Mouse (Mus musculus) midbrain, embryonic 10.5 days (tissue): ENCODE results near the gene Uqcc2. TPM values are rescaled to one million over a fixed set of nuclear protein-coding genes. Genes with fewer than 3 reads are reported as not detected.

Experiments used
- DNase-seq: peaks from one replicate; pipeline ENCODE4 v3.0.0-alpha.2; 2017; ENCODE audit warnings: low spot score
- H3K27ac ChIP-seq: fragments of 300-500 bp; sonication (generic); replicated peaks from 2 replicates; pipeline ENCODE4 v1.5.1; 2016; ENCODE audit warnings: mild to moderate bottlenecking
- H3K27me3 ChIP-seq: fragments of 300-500 bp; sonication (generic); 2 replicates; pipeline ENCODE4 v1.6.1; 2016; ENCODE audit warnings: low read depth, mild to moderate bottlenecking; ENCODE audit not compliant: poor library complexity, severe bottlenecking
- H3K36me3 ChIP-seq: fragments of 300-500 bp; sonication (generic); 2 replicates; pipeline ENCODE4 v1.6.1; 2016; ENCODE audit warnings: mild to moderate bottlenecking, moderate library complexity
- H3K4me1 ChIP-seq: fragments of 300-500 bp; sonication (generic); 2 replicates; pipeline ENCODE4 v1.6.1; 2016
- H3K4me3 ChIP-seq: fragments of 300-500 bp; sonication (generic); 2 replicates; pipeline ENCODE4 v1.5.1; 2016; ENCODE audit warnings: mild to moderate bottlenecking, moderate library complexity
- H3K9me3 ChIP-seq: fragments of 300-500 bp; sonication (generic); replicated peaks from 2 replicates; pipeline ENCODE4 v1.6.1; 2016; ENCODE audit warnings: mild to moderate bottlenecking
- WGBS: fragments of 180-500 bp; shearing (Covaris S2); methylation state at CpG from one replicate; pipeline ENCODE4 v1.1.7; 2016; 5-methylcytosine and 5-hydroxymethylcytosine counted together
- polyA plus RNA-seq: library from polyadenylated mRNA; unstranded; fragments of >200 nt; fragmentation: Nextera tagmentation; extraction: Ambion mirVana; gene quantifications from 2 replicates; pipeline ENCODE4 v1.2.1, GENCODE M21; 2016

Uqcc2 gene
- polyA plus RNA-seq, 1 experiment from 2014 or later, result 411 TPM

DNA sequence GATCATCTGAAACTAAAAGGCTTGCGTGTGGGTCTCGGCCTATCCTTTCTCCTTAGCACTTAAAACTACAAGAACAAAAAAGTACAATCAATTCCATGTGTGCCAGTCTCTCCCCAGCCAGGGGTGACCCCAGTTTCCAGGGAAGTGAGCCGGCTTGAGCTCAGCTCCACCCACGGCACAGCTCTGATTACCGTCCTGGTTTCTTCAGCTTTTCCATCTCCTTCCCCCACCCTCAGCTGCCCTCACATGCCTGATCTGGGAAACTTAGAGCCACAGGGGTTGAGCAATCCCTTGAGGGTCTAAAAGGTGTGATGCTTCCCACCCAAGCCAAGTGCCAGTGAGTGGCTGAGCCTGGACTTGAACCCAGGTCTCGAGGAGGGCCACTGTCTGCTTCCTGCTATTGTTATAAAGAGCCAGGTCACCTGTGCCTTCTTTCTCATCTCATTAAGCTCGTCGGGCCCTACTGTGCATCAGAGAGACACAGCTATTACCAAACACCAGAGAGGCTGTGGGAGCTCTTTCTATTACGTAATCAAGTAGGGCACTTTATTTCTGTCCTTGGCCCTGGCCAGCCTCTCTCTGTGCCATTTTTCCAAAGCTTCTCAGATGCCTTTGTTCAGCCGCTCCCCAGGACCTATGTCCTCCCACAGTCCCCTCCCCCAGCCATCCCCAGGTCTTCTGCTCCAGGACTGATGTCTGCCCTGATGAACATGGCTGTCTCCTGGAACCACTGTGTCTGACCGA is 36.4 kb upstream of the Uqcc2 start:
- Histone ChIP-seq H3K4me3 (no peak overlapping the region), H3K9me3 (no peaks in the 10 kb centered on the region), H3K4me1 (peaks cover under 1% of the 10 kb centered on the region), H3K27me3 (no peaks in the 10 kb centered on the region), H3K36me3 (no peaks in the 10 kb centered on the region), H3K27ac (peak overlapping the region; percentile 42; the same call in 1 of the 2 replicates)
- no peak for DNase-seq
- WGBS, result 76% methylated on average over 11 of the region's 11 CpGs

DNA sequence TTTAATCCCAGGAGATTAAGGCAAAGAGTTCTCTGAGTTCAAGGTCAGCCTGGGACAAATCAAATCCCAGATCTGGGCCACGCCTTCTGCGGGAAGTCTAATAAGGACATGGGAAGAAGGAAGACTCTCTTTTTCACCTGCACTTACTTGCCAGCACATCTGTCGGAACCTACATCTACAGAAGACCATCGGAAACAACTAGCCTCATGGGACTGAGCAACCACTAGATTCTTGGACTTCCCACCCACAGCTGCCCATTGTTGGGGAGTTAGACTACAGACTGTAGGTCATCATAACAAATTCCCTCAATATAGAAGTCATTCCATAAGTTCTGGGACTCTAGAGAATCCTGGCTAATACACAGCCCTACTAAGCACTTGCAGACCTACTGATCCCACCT is 34.9 kb upstream of the Uqcc2 start:
- H3K4me1 ChIP-seq, result no peaks in the 10 kb centered on the region
- 96% methylated on average over 4 of the region's 4 CpGs for WGBS
- H3K9me3 ChIP-seq, result no peaks in the 10 kb centered on the region
- no peak overlapping the region for H3K27ac ChIP-seq
- no peak for DNase-seq
- no peak overlapping the region for H3K4me3 ChIP-seq
- no peaks in the 10 kb centered on the region for H3K36me3 ChIP-seq
- no peaks in the 10 kb centered on the region for H3K27me3 ChIP-seq

DNA sequence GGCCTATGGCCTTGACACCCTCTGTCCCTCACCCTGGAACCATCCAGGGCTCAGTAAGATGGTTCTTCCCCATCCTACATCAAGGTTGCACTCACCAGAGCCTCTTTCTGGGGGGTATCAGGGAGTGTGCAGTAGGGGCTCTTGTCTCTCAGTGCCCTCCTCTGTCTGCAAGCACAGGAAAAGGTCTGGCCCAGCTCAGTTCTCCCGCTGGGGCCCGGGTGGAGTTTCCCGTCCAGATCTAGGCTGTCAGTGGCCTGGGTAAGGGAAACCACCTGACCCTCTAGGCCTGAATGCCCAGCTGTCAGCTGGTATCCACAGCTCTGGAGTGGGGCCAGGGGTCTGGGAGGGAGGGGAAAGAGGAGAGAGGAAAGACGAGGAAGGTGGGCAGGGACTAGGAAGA is 33.8 kb upstream of the Uqcc2 start, which contains the start of gene Ip6k3:
Ip6k3 (minus strand) TSS at position 251 of the 400 bp plus-strand sequence.
- Histone ChIP-seq H3K9me3 (no peaks in the 10 kb centered on the region), H3K4me3 (no peak within 1 kb of the TSS), H3K4me1 (no peaks in the 10 kb centered on the region), H3K27me3 (no peaks in the 10 kb centered on the region), H3K27ac (0 out of 2 replicates have a peak within 1 kb of the TSS, but pooled peaks have one; percentile 1), H3K36me3 (no peaks in the 10 kb centered on the region)
- 88% methylated on average over 4 of the region's 4 CpGs for whole genome bisulfite sequencing
- no peak for DNase-seq

DNA sequence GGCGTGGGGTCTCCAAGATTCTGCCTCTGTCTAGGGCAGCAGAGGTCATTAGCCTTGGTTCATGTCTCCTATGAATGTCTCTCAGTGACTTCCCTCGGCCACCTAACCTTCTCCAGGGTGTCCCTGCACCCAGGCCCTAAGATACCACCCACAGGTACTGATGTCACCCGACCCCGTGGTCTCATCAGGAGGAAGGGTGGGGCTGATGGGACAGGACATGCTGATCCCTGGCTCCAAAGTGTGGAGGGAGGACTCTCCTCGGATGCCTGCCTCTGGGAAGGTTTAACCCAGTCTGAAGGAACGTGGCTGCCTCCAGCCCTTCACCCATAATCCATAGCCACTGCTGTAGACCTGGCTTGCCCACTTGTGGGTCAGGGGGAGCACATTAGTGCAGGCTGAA is 33.2 kb upstream of the Uqcc2 start:
- Histone ChIP-seq H3K4me3 (no peak overlapping the region), H3K9me3 (no peaks in the 10 kb centered on the region), H3K4me1 (no peaks in the 10 kb centered on the region), H3K36me3 (no peaks in the 10 kb centered on the region), H3K27me3 (no peaks in the 10 kb centered on the region), H3K27ac (0 out of 2 replicates have a peak overlapping the region, but pooled peaks have one; percentile 1)
- no peak for DNase-seq
- WGBS, result 81% methylated on average over 6 of the region's 6 CpGs

DNA sequence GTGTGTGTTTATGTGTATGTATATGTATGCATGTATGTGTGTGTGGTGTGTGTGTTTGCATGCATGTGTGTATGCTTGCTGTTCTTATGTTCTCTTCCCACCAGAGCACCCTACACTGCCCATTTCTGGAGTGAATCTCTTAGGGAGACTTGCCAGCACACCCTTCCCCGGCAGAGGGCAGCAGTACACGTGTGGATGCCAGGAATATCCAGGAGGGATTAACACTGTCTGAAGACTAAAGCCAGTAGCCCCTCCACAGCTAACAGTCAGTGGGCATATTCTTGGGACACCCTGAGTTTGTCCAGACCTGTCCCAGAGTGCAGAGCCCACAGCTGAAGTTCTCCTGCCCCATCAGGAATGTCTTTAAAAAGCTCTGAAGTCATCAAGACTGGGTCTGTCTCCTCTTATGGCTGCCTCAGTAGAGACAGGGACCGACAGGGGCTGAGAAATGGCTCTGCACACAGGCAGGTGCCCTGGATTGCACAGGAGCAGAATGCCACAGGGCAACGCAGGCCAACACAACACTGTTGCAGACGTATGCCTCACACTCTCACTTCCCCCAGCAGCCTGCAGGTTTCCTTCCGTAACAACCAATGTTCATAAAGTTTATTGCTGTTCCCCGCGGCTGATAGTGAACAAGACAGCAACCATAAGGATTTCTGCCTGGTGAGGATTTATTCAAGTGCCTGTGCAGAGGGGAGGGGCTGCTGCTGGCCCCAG is 31.5 kb upstream of the Uqcc2 start:
- DNase-seq, result peak; percentile 45
- 74% methylated on average over 8 of the region's 8 CpGs for whole genome bisulfite sequencing
- peak overlapping the region; percentile 15; the same call in 1 of the 2 replicates for H3K27ac ChIP-seq

DNA sequence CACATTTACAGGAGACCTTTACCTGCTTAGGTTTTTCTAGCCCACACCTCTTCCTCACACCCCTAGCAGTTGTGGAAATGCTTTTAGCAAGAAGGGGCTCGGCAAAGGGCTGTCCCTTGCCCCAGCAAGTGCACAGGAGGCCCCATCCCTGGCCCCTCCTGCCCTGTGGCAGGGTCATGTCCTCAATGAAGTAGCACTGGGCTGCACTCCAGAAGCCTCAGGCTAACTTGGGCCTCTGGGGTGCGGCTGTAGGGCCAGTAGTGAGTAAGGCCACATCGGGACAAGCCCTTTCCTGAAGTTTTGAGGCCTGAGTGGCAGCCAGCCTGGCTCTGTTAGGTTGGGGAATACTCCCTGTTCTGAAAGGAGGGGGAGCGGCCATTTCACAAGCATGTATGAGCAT is 27.2 kb upstream of the Uqcc2 start:
- Histone ChIP-seq H3K36me3 (no peaks in the 10 kb centered on the region), H3K27ac (0 out of 2 replicates have a peak overlapping the region, but pooled peaks have one; percentile 17), H3K4me3 (no peak overlapping the region), H3K4me1 (peaks cover 4% of the 10 kb centered on the region; the same call in 1 of the 2 replicates), H3K9me3 (no peaks in the 10 kb centered on the region), H3K27me3 (peaks cover 8% of the 10 kb centered on the region; the same call in 1 of the 2 replicates)
- 85% methylated on average over 4 of the region's 4 CpGs for WGBS
- no peak for DNase-seq

More for the DNA sequence above, 31.5 kb upstream of the Uqcc2 start:
- H3K4me3 ChIP-seq, result no peak overlapping the region
- H3K36me3 ChIP-seq, result no peaks in the 10 kb centered on the region
- no peaks in the 10 kb centered on the region; the same call in 1 of the 2 replicates for H3K4me1 ChIP-seq
- H3K9me3 ChIP-seq, result no peaks in the 10 kb centered on the region
- peaks cover 3% of the 10 kb centered on the region; the same call in 1 of the 2 replicates for H3K27me3 ChIP-seq

DNA sequence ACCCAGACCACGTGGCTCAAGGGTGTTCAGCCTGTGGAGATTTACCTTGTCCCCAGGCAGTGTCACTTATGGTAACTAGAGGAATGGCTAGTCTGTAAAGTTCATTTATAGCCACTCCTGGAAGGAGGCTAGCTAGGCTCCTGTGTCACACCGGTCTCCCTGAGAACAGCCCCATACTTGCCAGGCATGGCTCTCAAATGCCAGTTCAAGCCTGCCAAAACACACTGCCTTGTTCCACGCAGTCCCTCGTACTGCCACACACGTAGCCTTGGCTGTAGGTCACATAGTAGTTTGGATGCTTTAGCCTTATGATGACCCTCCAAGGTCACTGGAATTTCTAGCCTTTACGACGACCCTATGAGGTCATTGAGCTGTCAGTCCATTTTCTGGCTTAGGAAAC is 25.5 kb upstream of the Uqcc2 start:
- H3K36me3 ChIP-seq, result no peaks in the 10 kb centered on the region
- DNase-seq, result no peak
- WGBS, result 81% methylated on average over 7 of the region's 7 CpGs
- H3K4me1 ChIP-seq, result peaks cover 7% of the 10 kb centered on the region; the same call in 1 of the 2 replicates
- H3K9me3 ChIP-seq, result no peaks in the 10 kb centered on the region
- H3K27ac ChIP-seq, result no peak overlapping the region
- H3K27me3 ChIP-seq, result peaks cover 8% of the 10 kb centered on the region; the same call in 1 of the 2 replicates
- H3K4me3 ChIP-seq, result no peak overlapping the region

DNA sequence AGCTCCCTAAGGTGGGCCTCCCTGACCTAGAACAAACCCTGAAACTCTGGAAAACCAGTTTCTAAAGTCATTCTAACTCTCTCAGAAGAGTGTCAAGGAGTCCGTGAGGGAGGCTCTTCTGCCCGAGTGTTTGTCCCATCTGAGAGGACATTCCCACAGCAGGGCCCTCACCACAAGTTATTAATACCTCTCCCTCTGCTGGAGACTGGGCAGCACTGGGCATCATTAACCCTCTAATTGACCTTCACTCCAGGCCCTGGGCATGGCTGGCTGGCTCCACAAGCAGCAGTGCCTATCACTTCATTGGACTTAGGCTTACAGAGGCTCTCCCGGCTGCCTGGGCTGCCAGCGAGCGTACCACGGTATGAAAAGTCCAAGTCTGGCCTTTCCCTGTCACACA is 24.7 kb upstream of the Uqcc2 start:
- Histone ChIP-seq H3K27ac (no peak overlapping the region; the same call in 1 of the 2 replicates), H3K4me1 (peaks cover 14% of the 10 kb centered on the region), H3K27me3 (peaks cover 8% of the 10 kb centered on the region; the same call in 1 of the 2 replicates), H3K4me3 (no peak overlapping the region), H3K36me3 (no peaks in the 10 kb centered on the region), H3K9me3 (no peaks in the 10 kb centered on the region)
- 90% methylated on average over 6 of the region's 6 CpGs for WGBS
- DNase-seq, result no peak

DNA sequence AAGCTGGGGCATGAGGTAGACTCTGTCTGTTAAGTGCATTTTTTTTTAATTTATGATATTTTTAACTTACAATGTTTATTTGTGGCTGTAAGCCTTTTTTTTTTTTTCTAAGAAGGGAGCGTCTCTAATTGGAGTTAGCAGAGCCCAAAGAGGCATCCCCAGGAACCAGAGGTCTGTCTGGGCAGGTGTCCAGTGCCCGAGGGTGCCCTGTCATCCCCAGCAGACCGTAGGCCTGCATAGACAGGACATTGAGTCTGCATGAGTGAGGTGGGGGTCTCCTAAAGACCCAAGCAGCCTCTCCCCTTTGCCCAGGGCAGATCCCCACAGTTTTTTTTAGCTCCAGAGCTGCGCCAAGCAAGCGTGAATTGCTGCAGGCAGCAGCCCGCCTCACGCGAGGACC is 22.0 kb upstream of the Uqcc2 start:
- no peaks in the 10 kb centered on the region for H3K36me3 ChIP-seq
- no peak overlapping the region for H3K4me3 ChIP-seq
- no peak for DNase-seq
- H3K9me3 ChIP-seq, result no peaks in the 10 kb centered on the region
- peaks cover 31% of the 10 kb centered on the region for H3K4me1 ChIP-seq
- whole genome bisulfite sequencing, result 82% methylated on average over 8 of the region's 8 CpGs
- H3K27me3 ChIP-seq, result peaks cover 5% of the 10 kb centered on the region; the same call in 1 of the 2 replicates
- peak overlapping the region; percentile 49; the same call in 1 of the 2 replicates for H3K27ac ChIP-seq

DNA sequence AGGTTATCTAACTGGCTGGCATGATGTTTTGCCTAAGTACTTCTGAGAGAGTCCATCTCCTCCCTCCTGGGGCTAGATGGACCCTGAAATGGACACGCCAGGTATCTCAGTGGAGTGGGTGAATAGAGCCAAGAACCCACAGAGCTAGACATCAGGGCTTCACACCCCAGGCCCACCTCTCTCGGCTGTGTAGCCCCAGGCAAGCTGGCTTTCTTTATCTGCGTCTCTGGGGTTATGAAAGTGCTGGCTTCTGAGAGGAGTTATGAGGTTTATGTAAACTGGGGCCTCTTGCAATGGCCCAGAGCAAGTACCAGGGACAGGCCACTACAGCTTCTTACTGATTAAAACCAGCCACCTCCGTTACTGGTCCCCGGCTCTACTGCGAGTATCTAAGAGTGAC is 21.2 kb upstream of the Uqcc2 start:
- H3K36me3 ChIP-seq, result no peaks in the 10 kb centered on the region
- H3K4me1 ChIP-seq, result peaks cover 32% of the 10 kb centered on the region
- DNase-seq, result no peak
- H3K27me3 ChIP-seq, result peaks cover 5% of the 10 kb centered on the region; the same call in 1 of the 2 replicates
- no peak overlapping the region for H3K27ac ChIP-seq
- WGBS, result 83% methylated on average over 6 of the region's 6 CpGs
- H3K9me3 ChIP-seq, result no peaks in the 10 kb centered on the region
- H3K4me3 ChIP-seq, result no peak overlapping the region

DNA sequence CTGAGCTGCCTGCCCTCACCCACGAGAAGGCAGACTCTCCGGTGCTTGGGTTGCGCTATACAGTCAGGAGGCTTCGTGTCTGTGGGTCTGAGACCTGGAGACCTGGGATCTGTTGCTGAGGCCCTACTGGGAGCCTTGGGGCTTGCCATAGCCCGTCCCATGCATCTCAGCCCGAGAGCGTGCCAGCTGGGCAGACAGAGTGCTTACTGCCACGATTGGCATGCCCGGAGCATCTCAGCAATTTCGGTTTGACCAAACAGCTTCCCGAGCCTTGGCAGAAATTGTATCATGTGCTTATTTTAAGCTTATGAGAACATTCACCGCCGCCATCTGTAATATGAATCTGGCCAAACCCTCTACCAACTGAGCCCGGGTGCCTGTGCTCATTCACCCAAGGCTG is 20.5 kb upstream of the Uqcc2 start:
- Histone ChIP-seq H3K9me3 (no peaks in the 10 kb centered on the region), H3K36me3 (no peaks in the 10 kb centered on the region), H3K27ac (no peak overlapping the region), H3K27me3 (peaks cover 5% of the 10 kb centered on the region; the same call in 1 of the 2 replicates), H3K4me3 (no peak overlapping the region), H3K4me1 (peaks cover 32% of the 10 kb centered on the region)
- WGBS, result 89% methylated on average over 14 of the region's 14 CpGs
- no peak for DNase-seq

DNA sequence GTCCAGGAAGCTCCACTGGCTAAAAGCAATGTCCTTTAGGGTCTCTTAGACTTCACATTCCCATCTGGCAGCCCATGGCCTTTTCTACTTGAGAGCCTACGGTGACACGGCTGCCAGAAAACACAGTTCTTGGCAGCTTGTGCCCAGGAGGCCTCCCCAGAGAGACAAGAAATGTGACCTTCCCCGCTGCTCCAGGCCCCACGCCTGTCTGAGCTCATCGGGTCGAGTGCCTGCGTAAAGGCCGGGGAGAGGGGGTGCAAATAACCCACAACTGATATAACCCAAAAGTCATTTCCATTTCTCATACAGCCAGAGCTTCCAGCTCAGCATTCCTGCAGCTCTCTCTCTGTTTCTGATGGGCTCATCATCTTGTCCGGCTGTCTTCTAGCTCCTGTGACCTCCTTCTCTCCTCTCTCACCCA is 20.1 kb upstream of the Uqcc2 start:
- Histone ChIP-seq H3K4me3 (no peak overlapping the region), H3K27ac (0 out of 2 replicates have a peak overlapping the region, but pooled peaks have one; percentile 59), H3K4me1 (peaks cover 36% of the 10 kb centered on the region), H3K9me3 (no peaks in the 10 kb centered on the region), H3K36me3 (no peaks in the 10 kb centered on the region), H3K27me3 (peaks cover 5% of the 10 kb centered on the region; the same call in 1 of the 2 replicates)
- 73% methylated on average over 9 of the region's 9 CpGs for WGBS
- DNase-seq, result no peak
